Mouse (Mus musculus) fibroblast of lung, adult 2 months (primary cell): ENCODE results near the gene Gm2004.
"Not testable (repeated sequence)": the region's sequence is repeated elsewhere in the genome, so short reads cannot be mapped to it uniquely, and the experiment has no call there.

Experiments used
- DNase-seq: peaks from one replicate; pipeline ENCODE4 v3.0.0-alpha.2; 2011; ENCODE audit warnings: low read depth

Gm2004 gene

DNA sequence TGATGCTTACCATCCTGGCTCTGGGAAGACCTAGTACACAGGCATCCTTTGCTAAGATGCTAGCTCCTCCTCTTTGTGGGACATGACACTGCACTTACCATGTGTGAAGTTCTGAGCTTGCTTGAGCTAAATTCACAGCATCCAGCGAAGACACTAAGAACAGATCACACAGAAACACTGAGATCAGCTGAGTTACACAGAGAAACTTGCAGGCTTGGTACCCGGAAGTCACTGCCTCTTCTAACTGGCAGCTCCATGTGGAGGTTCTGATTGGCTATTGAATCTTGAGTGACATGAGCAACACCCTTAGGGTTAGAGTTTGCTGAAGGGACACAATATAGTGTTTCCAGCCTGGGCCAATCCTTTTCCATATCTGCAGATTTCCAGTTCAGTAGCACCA is at the start of gene Gm2004:
Gm2004 (minus strand) TSS at position 101 of the 400 bp plus-strand sequence.
- not testable (repeated sequence) for DNase-seq
